Mouse (Mus musculus): ENCODE data around the gene Acat3.

GRCm38 (mm10) chr17:12886620-12887019 is 53.8 kb downstream of the Acat3 start:
- TF ChIP-seq CTCF (IDR thresholded peaks at IDR 0.05; ENCODE audit: extremely low read depth, insufficient read length, insufficient replicate concordance, low read depth, low read length) (no peak), POLR2A (IDR thresholded peaks at IDR 0.05; ENCODE audit: low read depth, low read length) (no peak)

All from small intestine, adult 2 months (tissue).